Mouse (Mus musculus) v-Abl transformed pro-B cells (cell line): ENCODE measurements around the gene Ppih.
"Not testable (repeated sequence)": the region's sequence is repeated elsewhere in the genome, so short reads cannot be mapped to it uniquely, and the experiment has no call there.

Source experiments
- in situ Hi-C, 2 experiments: fragments of 400-800 bp; cut with MboI; formaldehyde crosslinking; loops; one replicate each; pipeline ENCODE4 v1.15.1; 2025; ENCODE audit not compliant: unreplicated experiment in 2 of 2

The Ppih gene

DNA sequence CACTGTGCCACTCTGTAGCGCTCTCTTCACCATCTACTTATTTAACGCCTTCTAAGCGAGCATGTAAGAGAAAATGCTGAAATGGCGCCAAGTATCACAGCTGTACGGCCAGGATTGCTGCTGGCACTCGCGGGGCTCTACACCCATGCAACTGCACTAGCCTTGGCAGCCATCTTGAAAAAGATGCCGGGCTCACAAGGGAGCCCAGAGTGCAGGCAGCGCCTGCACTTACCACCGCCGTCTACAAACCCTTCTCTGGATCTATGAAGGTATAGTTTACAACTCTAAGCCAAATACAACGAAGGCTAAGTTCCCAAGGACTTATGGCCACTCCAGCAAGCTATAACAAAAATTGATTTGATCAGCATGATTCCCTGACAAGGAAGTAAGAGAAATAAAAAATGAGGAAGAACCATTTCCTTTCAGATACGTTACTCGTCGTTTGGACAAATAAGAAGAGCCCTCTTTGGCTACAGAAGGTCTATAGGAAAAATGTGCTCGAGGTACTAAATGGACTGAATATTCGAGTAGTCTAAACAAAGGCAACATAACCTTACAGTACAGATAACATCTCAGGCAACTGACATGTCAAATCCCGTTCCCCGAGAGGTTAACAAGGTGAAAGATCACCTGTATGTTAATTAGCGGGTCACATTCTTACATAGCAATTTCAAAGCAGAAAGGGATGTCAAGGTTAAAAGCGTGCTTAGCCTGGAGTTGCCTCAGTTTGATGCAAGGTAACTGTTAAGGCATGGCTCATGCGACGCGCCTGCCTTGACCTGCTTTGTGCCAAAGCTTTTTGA, 27.4 kb downstream of the Ppih start:
- in situ Hi-C loops, result no loop called here

DNA sequence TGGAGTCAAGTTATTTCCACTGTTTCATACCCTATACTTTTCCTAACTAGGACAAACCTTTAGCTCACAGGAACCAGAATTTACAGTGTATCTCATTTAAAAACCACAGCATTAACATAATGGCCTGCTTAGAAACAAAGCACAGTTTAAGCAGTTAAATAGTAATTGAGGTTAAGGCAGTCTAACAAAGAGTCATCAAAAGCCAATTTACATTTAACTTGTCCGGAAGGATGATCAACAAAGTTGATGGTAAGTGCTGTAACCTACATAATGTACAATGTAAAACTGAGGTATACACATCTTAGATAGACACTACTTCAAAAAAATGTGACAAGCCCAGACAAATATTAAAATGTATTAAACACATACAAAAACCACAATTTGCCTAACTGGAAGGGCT, 28.4 kb downstream of the Ppih start:
- in situ Hi-C loops, result no loop called here

DNA sequence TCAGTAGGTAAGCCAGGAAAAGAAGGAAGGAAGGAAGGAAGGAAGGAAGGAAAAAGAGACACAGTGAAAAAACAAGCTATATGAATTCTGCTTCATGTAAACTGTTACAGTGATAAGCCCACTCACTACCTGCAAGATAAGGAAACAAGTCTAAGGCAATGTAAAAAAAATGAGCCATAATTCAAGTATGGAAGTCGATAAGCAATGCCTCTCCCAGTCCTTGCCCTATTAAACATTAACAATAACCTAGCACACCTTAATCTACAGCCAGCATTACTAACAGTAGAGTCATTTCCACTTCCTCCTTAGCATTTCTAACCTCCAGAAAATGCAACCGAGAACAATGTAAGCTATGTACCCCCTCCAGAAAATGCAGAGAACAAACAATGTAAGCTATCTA, 35.0 kb downstream of the Ppih start:
- in situ Hi-C loops, result no loop called here

DNA sequence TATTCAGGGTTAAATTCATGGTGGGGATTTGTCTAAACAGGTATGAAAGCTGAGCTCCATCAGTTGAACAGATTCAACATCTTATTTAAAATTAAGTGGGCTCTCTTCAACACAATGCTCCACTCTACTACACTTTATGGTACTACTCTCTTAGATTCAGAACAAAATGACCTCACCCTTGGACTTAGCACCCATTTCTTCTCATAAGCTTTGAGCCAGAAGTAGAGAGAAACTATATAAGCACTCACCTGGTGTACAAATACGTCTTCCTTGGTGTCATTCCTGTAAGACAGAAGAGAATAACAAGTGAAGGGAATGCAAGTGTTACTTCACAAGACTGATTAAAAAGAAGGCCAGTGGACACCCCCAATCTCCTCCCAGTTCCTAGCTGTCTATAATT, 35.5 kb downstream of the Ppih start:
- in situ Hi-C loops, result loop anchor here in 1 of 2 experiments (5.0 kb wide), 1 partner anchor 52 kb away; no protein-coding TSS in a partner anchor

DNA sequence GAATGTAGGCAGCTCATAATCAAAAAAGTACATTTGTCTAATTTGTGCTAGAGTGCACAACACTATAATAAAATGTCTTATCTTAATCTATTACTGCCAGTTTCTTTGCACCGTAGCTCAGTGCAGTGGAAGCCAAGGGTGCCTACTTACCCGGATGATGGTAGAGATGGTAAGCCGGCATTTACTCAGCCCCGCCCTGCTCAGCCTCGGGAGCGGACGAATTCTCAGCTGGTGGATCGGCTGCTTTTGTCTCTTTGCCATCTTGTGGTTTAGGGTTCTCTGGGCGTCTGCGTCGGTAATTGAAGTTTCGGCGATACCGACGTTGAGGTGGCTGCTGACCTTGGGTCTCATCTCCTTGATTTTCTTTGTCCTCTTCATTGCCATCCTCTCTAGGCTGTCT, 41.6 kb downstream of the Ppih start:
- in situ Hi-C loops, result not testable (repeated sequence)

DNA sequence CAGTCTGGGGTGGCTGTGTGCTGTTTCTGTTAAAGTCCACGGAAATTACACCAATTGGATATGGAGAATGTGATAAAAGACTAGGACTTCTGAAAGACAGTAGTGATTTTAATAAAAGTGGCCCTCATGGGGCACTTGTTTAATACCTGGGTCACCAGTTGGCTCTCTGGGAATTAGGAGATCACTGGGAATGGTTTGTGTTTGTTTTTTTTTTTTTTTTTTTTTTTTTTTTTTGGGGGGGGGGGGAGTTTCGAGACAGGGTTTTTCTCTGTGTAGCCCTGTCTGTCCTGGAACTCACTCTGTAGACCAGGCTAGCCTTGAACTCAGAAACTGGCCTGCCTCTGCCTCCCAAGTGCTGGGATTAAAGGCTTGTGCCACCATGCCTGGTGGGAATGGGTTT, 44.6 kb downstream of the Ppih start:
- in situ Hi-C loops, result no loop called here

DNA sequence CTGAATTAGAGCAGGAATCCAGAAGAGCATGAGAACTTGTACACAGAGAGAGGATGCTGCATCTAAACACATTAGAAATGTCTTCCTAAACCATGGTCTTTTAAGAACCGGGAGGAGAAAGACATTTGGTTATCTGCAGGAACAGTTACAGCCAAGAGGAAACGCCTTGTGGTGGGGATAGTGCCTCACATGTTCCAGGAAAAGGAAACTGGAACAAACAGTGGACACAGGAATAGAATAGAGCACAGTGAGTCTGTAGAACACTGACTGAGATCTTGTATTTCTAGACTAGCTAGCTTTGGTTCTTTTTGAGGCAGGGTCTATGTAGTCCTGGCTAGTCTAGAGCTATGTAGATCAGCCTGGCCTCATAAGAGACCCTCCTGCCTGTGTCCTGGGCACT, 45.1 kb downstream of the Ppih start:
- in situ Hi-C loops, result no loop called here

DNA sequence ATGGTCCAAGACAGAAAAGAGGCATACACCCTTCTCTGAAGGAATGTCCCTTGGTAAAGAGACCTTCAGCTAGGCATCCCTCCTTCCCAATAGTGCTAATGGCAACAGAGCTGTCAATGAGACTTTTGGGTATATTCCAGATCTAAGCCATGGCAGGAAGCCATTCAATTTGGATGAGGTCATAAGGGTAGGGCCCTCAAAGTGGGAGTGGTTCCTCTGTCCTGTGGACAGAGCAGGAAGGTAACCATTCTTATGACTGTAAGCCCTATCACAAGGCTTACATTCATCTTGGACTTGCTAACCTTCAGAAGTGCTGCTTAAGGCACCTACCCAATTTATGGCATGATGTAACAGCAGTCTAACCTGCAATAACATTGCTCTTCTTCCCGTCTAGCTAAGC, 45.7 kb downstream of the Ppih start:
- in situ Hi-C loops, result no loop called here

DNA sequence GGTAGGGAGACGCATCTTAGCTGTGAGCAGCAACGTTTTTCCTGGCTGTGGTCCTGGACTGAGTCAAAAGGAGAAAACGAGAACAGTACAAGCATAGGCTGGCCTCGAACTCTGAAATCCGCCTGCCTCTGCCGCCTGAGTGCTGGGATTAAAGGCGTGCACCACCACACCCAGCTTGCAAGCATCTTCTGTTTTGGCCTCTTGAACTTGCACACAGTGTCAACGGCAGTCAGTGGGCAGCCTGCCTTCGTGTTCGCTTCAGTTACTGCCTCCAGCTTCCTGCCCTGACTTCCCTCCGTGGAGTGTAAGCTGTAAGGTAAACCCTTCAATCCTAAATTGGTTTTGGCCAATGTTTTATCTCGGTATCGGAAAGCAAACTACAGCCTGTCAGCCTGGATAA, 53.7 kb downstream of the Ppih start:
- in situ Hi-C loops, result no loop called here

DNA sequence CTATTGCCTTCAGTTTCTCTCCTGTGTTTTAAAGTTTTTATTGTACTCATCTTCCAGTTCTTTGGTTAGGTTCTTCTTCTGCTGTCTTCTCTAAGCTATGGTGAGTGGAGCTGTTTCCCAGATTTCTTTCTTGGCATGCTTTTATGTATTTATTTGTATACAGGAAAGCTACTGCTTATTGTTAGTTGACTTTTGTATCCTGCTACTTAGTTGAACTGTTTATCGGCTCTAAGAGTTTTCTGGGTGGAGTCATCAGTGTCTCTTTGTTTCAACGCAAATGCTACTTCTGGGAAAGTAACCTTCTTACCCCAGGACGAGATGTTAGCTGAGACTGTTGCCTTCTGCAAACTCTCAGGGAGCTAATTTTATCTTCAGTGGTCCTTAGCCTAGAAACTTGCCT, 56.9 kb downstream of the Ppih start:
- in situ Hi-C loops, result no loop called here

DNA sequence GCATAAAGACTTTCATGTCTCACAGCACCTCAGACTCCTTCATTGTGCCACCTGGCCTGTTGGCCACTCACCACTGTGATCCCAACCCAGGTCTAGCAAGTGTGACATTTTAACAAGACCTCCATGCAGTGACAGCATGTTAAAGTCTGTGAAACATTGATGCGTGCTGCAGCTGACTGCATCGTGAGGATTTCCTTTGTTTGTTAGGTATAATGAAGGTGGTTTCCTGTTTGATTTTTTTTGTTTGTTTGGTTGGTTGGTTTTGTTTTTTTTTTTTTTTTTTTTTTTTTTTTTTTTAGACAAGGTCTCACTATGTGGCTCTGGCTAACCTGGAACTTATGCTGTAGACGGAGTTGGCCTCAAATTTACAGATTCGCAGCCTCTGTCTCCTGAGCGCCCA, 57.9 kb downstream of the Ppih start:
- in situ Hi-C loops, result no loop called here

DNA sequence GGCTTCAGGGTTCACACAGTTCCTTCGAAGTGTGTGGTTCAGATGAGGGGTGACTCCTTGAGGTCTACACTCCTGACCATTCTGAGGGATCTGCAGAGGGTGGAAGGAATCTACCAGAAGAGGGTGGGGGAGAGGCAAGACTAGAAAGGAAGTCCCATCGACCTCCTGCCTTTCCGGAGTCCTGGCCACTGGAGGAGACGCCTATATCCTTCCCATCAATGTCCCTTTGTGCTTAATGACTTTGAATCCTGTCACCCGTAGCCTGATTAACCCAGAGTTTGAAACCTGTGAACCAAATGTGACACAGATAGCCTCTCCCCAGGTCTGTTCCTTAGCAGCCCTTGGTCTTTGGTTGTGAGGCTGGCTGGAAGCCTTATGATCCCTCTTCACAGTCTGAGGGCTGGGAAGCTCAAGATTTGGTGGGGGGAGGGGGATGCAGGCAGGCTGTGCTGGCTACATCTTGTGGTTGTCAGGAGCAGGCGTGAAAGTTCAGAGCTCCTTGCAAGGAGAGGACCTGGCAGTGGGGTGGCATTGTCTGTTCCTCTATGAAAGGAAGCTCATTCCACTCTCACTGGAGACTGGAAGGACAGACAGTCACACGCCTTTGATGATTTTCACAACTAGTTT, 59.1 kb downstream of the Ppih start:
- in situ Hi-C loops, result no loop called here

DNA sequence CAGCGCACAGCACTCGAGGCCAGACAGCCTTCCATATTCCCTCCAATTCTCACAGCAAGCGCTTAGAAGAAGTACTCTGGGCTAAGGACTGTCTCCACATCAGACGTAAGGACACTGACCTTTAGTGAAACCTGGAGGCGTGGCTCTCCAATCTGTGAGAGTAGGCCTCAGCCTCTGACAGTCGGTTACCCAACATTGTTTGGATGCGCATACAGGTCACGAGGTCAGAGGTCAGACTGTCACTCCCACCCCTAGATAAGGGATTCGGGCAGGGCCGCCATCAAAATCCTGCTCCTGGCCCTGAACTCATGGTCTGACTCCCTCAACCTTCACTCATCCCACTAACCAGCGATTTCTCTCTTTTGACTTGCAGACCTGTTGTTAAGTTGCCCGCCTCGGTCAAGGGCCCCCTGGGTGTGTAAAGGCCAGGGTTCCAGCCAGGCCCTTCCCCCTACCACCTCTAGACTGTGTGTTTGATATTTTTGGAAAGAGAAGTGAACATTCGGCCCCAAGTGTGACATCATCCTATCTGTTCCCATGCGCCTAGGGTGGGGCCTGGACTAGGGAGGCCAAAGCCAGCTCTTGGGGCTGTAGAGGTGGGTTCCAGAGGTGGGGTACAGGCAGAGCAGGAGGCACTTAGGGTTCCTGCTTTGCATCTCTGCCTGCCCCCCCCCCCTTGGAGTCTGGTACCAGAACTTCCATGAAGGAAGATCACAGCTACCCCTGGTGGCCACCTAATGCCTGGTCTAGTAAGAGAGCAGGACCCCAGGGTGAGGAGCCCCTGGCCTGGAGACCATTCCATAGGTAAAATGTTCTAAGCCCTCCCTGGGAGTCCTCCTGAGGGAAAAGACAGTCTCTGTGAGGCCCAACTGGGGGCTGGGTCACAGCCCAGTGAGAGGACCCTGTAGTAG, 60.7 kb downstream of the Ppih start:
- in situ Hi-C loops, result no loop called here

DNA sequence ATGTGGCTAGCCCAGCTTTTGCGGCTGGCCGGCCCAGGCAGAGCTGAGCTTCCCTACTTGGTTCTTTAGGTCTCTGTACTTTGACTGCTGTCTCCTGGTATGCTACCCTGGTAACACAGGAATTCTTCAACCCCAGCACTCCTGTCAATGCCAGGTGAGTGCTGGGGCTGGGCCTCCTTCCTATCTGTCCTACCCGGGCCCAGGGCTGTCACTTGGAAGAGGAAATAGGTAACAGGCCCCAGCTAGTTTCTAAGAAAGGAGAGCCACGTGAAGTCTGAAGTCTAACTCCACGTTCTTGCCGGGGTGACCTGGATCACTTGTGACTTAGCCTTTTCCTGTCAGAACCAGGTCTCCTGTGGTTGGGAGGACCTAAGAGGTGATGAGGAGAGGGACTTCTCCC, 63.3 kb downstream of the Ppih start:
- in situ Hi-C loops, result no loop called here

DNA sequence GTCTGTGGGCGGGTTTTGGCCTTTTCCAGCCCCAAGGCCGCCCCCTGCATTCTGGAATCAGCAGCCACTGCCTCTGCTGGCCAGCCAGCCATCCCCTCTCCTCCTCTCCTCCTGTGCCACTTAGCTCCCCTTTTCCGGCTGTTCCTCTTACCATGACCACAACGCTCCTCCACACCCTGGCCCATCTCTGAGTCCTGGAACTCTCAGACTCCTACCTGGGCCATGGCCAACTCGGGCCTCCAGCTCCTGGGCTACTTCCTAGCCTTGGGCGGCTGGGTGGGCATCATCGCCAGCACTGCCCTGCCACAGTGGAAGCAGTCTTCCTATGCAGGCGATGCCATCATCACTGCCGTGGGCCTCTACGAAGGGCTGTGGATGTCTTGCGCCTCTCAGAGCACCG, 65.0 kb downstream of the Ppih start, which contains the start of gene Cldn19:
Gene Cldn19, plus strand, starts transcription at position 64 of the 400 bp plus-strand sequence.
- in situ Hi-C loops, result no loop called here

DNA sequence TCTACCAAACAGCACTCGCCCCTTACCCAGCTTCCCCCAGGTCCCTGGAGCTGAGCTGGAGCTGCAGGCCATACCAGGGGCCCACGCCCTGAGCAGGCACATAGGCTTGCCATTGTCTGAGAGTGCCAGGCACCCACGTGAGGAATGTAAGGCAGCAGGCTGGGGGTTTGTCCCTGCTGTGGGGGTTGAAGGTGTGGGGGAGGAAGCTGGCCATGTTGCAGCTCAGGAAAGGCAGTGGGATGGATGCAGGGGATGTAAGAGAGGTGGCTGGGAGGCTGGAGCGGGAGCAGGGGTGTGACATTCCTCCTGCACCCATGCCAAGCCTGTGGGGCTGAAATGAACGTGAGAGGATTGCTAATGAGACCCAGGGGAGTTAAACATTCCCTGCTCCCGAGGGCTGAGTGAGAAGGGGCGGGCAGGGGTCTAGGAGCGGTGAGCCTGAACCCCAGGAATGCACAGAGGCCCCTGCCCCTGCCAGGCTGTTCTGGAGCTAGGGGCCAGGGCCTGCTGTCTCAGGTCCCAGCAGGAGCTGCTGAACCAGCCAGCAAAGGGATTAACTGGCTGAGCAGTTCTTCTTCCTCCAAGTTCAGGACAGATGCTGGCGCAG, 66.2 kb downstream of the Ppih start:
- in situ Hi-C loops, result loop anchor here (5.0 kb wide), 2 partner anchors 88 to 543 kb away; no protein-coding TSS in a partner anchor

DNA sequence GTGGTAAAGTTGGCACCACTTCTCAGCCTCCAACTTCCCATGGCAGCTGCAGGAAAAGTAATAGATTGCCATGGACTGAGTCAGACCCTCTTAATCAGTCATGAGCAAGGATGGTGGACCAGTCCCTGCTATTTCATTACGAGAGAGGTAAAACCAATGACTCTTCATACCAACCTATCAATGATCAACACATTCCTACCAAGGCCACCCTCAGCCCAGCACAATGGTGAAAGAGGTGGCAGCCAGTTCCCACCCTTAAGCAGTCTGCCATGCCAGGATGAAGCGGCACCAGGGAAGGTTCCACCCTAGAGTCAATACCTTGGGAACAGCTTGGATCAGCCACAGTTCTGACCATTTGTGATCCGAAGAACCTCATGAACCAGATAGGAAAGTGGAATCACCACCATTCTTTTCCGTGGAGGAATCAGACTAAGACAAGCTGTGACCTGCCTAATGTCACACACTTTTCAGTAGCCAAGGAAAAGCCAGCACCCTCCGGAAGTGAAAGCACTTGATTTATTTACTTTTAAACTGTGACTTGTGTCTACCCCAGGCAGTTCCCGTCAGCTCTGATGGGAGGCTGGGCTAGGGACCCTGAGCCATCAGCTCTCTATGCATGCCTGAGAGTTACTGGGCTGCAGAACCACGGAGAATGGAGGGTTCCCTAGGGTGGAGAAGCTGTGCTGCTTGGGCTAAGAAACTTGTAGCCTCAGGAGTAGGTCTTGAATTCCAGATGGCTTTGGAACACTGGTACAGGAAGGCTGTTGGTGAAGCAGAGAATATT, 68.1 kb downstream of the Ppih start:
- in situ Hi-C loops, result loop anchor here (5.0 kb wide), 2 partner anchors 90 to 545 kb away; no protein-coding TSS in a partner anchor
